Mouse (Mus musculus) liver, adult 2 months (tissue): ENCODE results near the gene Phex. TPM values are rescaled to one million over a fixed set of nuclear protein-coding genes. Genes with fewer than 3 reads are reported as not detected.
A peak's percentile ranks its signal among the peaks of the same experiment; 100 is the strongest.

Experiments
- DNase-seq: peaks from one replicate; pipeline ENCODE4 v3.0.0-alpha.2; 2011; ENCODE audit warnings: low read depth, low spot score; ENCODE audit errors: extremely low read depth
- H3K27ac ChIP-seq: fragments of 200-500 bp; replicated peaks from 2 replicates; pipeline ENCODE4 v1.5.1; 2012; ENCODE audit warnings: low read depth, mild to moderate bottlenecking, control low read depth, inconsistent platforms, low read length; ENCODE audit not compliant: insufficient read depth
- H3K27me3 ChIP-seq: fragments of 200-500 bp; 2 replicates; pipeline ENCODE4 v1.6.1; 2012; ENCODE audit warnings: mild to moderate bottlenecking, moderate library complexity, low read length, inconsistent platforms; ENCODE audit not compliant: control insufficient read depth, insufficient read depth
- H3K36me3 ChIP-seq: fragments of 200-500 bp; 2 replicates; pipeline ENCODE4 v1.6.1; 2012; ENCODE audit warnings: low read length, inconsistent platforms; ENCODE audit not compliant: control insufficient read depth, insufficient read depth
- H3K4me1 ChIP-seq: fragments of 200-500 bp; 2 replicates; pipeline ENCODE4 v1.6.1; 2011; ENCODE audit warnings: low read length; ENCODE audit not compliant: control insufficient read depth, insufficient read depth
- H3K4me3 ChIP-seq: fragments of 200-500 bp; 2 replicates; pipeline ENCODE4 v1.5.1; 2011; ENCODE audit warnings: low read depth, mild to moderate bottlenecking, control low read depth, low read length, moderate library complexity; ENCODE audit not compliant: insufficient read depth
- H3K79me2 ChIP-seq: fragments of 200-500 bp; 2 replicates; pipeline ENCODE4 v1.6.1; 2012; ENCODE audit warnings: inconsistent platforms, mild to moderate bottlenecking, low read length, moderate library complexity; ENCODE audit not compliant: control insufficient read depth, insufficient read depth
- H3K9ac ChIP-seq: fragments of 200-500 bp; 2 replicates; pipeline ENCODE4 v1.6.1; 2012; ENCODE audit warnings: low read depth, mild to moderate bottlenecking, control low read depth, inconsistent platforms, low read length
- CTCF ChIP-seq: fragments of 200-500 bp; IDR thresholded peaks from 2 replicates; pipeline ENCODE4 v1.5.1; 2011; ENCODE audit warnings: low read depth, low read length, control low read depth
- POLR2A ChIP-seq: fragments of 200-500 bp; IDR thresholded peaks from 2 replicates; pipeline ENCODE4 v1.6.1; 2011; ENCODE audit warnings: low read length, control low read depth; ENCODE audit not compliant: insufficient read depth; ENCODE audit errors: extremely low read depth
- WGBS: fragments of 180-500 bp; shearing (Covaris S2); methylation state at CpG from one replicate; pipeline ENCODE4 v1.1.7; 2018; 5-methylcytosine and 5-hydroxymethylcytosine counted together
- polyA plus RNA-seq: library from polyadenylated mRNA; depleted of rRNA; stranded (reverse); fragments of >200 nt; gene quantifications from 2 replicates; pipeline ENCODE4 v1.2.3, GENCODE M21; 2012
- total RNA-seq: library from RNA; depleted of rRNA; stranded (reverse); fragments of >200 nt; gene quantifications from 2 replicates; pipeline ENCODE4 v1.2.3, GENCODE M21; 2014

The Phex gene
- total and polyA plus RNA-seq, 2 experiments = not detected

GRCm38 (mm10) chrX:157328396-157328795 lies 86.7 kb downstream of the Phex start:
- no peak overlapping the region for H3K27ac ChIP-seq
- H3K4me1 ChIP-seq = no peaks in the 10 kb centered on the region
- WGBS = 48% methylated on average over 1 of the region's 1 CpGs
- TF ChIP-seq CTCF (no peak), POLR2A (no peak)
- no peak overlapping the region for H3K9ac ChIP-seq
- no peak overlapping the region for H3K4me3 ChIP-seq
- no peaks in the 10 kb centered on the region for H3K36me3 ChIP-seq
- DNase-seq = no peak
- H3K79me2 ChIP-seq = no peaks in the 10 kb centered on the region
- H3K27me3 ChIP-seq = no peaks in the 10 kb centered on the region

- H3K27ac ChIP-seq = no peak overlapping the region
- TF ChIP-seq POLR2A (no peak), CTCF (no peak)
- 92% methylated on average over 3 of the region's 3 CpGs for WGBS
- no peaks in the 10 kb centered on the region for H3K27me3 ChIP-seq
- H3K36me3 ChIP-seq = no peaks in the 10 kb centered on the region
- no peaks in the 10 kb centered on the region for H3K4me1 ChIP-seq
- H3K79me2 ChIP-seq = no peaks in the 10 kb centered on the region
- H3K4me3 ChIP-seq = no peak overlapping the region
- H3K9ac ChIP-seq = no peak overlapping the region
- no peak for DNase-seq
These were observed 87.4 kb downstream of the Phex start for GRCm38 (mm10) chrX:157327756-157328155.

GRCm38 (mm10) chrX:157324396-157324795 lies 90.7 kb downstream of the Phex start:
- Histone ChIP-seq H3K4me3 (no peak overlapping the region), H3K27ac (no peak overlapping the region), H3K9ac (no peak overlapping the region), H3K36me3 (no peaks in the 10 kb centered on the region), H3K4me1 (no peaks in the 10 kb centered on the region), H3K27me3 (no peaks in the 10 kb centered on the region), H3K79me2 (no peaks in the 10 kb centered on the region)
- WGBS = 88% methylated on average over 3 of the region's 3 CpGs
- no peak for DNase-seq
- TF ChIP-seq POLR2A (no peak), CTCF (no peak)

- DNase-seq = no peak
- Histone ChIP-seq H3K4me1 (no peaks in the 10 kb centered on the region), H3K36me3 (no peaks in the 10 kb centered on the region), H3K27me3 (no peaks in the 10 kb centered on the region), H3K27ac (no peak overlapping the region), H3K79me2 (no peaks in the 10 kb centered on the region), H3K4me3 (no peak overlapping the region), H3K9ac (no peak overlapping the region)
- WGBS = 85% methylated on average over 3 of the region's 3 CpGs
- TF ChIP-seq POLR2A = no peak
- TF ChIP-seq CTCF = no peak
These were observed 104.8 kb downstream of the Phex start for GRCm38 (mm10) chrX:157310331-157310730.

- Histone ChIP-seq H3K79me2 (no peaks in the 10 kb centered on the region), H3K36me3 (no peaks in the 10 kb centered on the region), H3K27ac (no peak overlapping the region), H3K9ac (no peak overlapping the region), H3K27me3 (no peaks in the 10 kb centered on the region), H3K4me3 (no peak overlapping the region), H3K4me1 (no peaks in the 10 kb centered on the region)
- DNase-seq = no peak
- 62% methylated on average over 1 of the region's 1 CpGs for WGBS
- TF ChIP-seq CTCF (no peak), POLR2A (no peak)
These were observed 106.9 kb downstream of the Phex start for GRCm38 (mm10) chrX:157308171-157308570.

- Histone ChIP-seq H3K27ac (no peak overlapping the region), H3K79me2 (no peaks in the 10 kb centered on the region), H3K4me3 (no peak overlapping the region), H3K27me3 (no peaks in the 10 kb centered on the region), H3K36me3 (no peaks in the 10 kb centered on the region), H3K9ac (no peak overlapping the region), H3K4me1 (no peaks in the 10 kb centered on the region)
- 10% methylated on average over 3 of the region's 3 CpGs for WGBS
- no peak for TF ChIP-seq POLR2A
- TF ChIP-seq CTCF = peak; percentile 24; the same call in 1 of the 2 replicates
- no peak for DNase-seq
These were observed 107.7 kb downstream of the Phex start for GRCm38 (mm10) chrX:157307411-157307810.
